Mouse (Mus musculus) erythroid progenitor cell, adult 5-6 weeks (primary cell): ENCODE results near the gene Rsf1. TPM values are rescaled to one million over a fixed set of nuclear protein-coding genes. Genes with fewer than 3 reads are reported as not detected.

Source experiments
- ATAC-seq: replicated peaks from 2 replicates; pipeline ENCODE4 v1.8.0; 2016; ENCODE audit warnings: moderate number of reproducible peaks, mild to moderate bottlenecking, moderate TSS enrichment, inconsistent platforms; ENCODE audit not compliant: poor library complexity, low FRiP score, severe bottlenecking
- total RNA-seq, 2 experiments: library from RNA; stranded (forward) in 1 of 2; stranded (reverse) in 1 of 2; fragments of 150-400 nt in 1 of 2; fragments of 186-747, 209-891 nt in 1 of 2; gene quantifications; 2 replicates each; pipeline versions ENCODE4 v1.2.3 to v1.2.4; 2015 to 2017; ENCODE audit warnings: low replicate concordance in 2 of 2

Gene Rsf1
- total RNA-seq (2015; ENCODE audit: low replicate concordance) (19.8 and 21.8 TPM in 2 replicates), total RNA-seq (2017; ENCODE audit: low replicate concordance) (39.3 and 46.8 TPM in 2 replicates)

GRCm38 (mm10) chr7:97579067-97579975, at the start of gene Rsf1, which contains the start of gene Aamdc:
TSS of gene Rsf1 (plus strand) at chr7:97579889.
TSS of gene Aamdc (minus strand) at chr7:97579497.
- ATAC-seq = peak; percentile 90

DNA sequence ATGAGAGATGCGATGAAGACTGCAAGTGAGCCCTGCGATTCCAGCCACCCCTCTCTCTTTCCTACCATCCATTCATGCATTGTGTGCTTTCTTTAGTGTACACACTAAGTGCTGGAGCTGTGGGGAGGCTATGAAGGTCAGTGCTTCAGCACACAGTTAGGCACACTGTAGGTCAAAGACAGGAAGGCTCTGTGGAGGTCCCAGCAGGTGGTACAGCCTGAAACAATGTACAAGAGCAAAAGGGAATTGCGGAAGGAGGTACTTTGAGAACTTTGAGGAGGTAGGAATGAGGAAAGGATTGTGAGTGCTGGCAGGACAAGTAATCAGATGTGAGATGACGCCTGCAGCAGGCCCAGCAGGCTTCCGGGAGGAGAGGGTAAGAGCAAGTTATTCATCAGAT, 44.2 kb upstream of the Rsf1 start:
- no peak for ATAC-seq

- no peak for ATAC-seq
These were observed 43.1 kb upstream of the Rsf1 start for GRCm38 (mm10) chr7:97536571-97536970.

DNA sequence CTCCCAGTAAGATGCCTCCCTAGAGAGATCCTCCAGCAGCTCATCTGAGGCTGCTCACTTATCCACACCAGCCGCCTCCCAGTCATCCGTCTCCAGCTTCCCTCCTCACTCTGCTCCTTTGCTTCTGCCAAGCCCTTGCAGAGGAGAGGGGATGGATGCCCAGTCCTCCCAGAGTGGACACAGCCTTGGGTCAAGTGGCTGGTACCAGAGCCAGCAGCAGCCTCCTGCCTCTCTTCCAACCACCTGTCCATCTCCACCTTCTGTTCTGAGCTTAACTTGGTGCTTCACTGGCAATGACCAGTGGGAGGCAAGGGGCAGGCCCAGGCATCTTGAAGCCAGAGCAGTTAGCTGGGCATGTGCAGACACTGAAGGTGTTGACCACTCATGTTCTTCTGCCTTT, 33.2 kb upstream of the Rsf1 start:
- ATAC-seq = no peak

DNA sequence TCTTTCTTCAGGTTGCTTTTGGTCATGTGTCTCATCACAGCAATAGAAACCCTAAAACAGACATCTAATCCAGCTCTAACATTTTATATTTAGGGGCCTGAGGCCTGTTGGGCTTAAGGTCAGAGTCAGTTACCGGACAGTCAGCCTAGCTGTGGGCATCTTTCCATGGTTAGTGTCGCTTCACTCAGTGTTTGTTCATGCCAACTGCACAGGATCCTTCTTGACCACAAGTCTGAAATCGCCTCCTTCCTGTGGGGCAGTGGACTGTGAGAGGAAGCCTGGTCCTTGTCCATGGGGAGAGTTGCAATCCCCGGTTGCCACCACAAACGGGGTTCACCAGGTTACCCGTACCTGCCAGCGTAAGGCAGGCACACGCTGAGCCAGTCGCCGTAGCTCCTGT, 30.4 kb upstream of the Rsf1 start:
- ATAC-seq = no peak

GRCm38 (mm10) chr7:97550673-97551072, 29.0 kb upstream of the Rsf1 start:
- no peak for ATAC-seq

DNA sequence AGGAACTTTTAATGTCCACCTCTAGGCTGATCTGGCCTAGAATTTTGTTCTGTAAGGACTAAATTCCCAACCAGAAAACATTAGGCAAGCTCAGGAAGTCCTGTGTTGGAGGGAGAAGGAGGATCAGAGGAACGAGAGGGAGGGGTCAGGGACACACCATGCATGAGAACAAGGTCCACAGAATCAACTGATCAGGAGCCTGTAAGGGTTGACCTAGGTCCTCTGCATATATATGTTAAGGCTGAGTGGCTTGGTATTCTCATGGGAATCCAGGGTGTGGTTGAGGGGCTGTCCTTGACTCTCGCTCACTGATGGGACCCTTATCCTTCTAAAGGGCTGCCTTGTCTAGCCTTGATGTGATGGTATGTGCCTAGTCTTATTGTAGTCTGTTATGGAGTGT, 16.1 kb upstream of the Rsf1 start:
- ATAC-seq = no peak

GRCm38 (mm10) chr7:97569372-97569771, 10.3 kb upstream of the Rsf1 start:
- no peak for ATAC-seq

DNA sequence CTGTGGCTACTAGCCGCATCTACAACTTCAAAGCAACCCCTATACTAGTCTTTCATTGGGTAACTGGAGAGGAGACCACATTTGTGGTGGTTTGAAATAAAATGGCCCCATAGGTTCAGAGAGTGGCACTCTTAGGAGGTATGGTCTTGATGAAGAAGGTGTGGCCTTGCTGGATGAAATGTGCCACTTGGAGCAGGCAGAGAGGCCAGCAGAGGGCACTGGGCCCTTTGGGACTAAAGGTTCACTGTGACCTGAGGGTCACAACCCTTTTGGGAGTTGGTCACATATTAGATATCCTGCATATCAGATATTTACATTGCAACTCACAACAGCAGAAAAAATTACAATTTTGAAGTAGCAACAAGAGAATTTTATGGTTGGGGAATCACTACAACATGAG, 9.3 kb upstream of the Rsf1 start:
- no peak for ATAC-seq

DNA sequence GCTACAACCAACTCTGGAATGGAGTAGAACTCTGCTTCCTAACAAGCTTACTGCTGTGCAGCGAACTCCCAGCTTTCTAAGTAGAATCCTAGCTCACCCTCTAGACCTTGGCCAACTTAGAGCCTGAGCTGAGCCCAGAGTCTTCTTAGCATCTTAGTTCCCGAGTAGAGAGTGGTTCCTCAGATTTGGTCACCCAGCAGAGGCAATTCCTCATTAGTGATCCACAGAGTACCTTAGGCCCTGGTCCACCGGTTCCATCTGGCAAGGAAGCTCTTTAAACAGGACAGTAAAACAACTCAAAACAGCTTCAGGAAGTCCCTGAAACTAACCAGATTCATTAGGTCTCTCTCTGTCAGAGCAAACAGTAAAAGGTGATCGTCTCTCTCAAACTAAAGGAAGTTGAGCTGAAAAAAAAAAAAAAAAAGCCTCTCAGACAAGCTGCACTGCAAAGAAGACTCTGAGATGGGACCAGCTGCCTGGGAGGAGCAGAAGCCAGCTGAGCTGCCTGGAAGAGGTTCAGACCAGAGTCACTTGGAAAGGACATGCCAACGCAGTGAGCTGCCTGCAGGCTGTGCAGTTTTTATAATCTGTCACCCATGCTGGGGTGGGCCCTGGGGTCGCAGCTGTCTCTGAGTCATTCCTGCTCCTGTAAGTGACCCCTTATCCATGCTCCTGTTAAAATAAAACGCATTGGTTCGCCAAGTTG, 1.2 kb upstream of the Rsf1 start:
- ATAC-seq = no peak

DNA sequence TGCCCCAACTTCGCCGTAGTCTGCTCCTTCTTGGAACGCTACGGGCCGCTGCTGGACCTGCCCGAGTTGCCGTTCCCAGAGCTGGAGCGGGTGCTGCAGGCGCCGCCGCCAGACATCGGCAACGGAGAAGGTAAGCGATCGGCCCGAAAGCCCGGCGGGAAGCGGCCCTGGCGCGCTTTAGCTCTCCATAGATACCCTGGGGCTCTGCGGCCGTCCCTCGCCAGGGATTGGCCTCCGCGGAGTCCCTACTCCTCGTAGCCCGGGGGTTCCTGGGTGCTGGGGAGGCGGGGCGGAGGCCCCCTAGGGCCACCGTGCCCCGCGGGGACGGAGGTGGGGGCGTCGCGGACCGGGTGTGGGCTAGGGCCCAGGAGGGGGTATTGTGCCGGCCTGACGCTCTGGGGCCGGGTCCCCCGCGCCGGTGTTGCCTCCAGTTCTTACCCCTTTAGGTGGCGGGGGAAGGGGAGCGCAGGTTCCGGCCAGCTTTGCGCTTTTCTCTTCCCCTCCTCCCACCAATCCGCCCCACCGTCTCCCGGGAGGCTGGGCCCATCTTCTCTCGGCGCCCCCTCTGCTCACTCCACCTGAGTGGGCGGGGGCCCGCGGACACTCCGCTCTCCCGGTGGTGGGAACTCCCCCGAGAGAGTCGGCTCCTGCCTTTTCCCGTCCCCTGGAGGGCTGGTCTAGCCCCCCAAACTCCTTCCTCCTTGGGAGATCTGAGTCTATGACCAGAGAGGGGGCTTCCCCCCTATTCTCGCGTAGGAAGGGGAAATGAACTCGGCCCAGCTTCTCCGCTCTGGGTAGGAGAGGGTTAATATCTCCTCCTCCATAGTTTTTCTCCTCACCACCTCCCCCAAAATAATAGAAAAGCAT, 520 bp downstream of the Rsf1 start:
- ATAC-seq = peak; percentile 15

DNA sequence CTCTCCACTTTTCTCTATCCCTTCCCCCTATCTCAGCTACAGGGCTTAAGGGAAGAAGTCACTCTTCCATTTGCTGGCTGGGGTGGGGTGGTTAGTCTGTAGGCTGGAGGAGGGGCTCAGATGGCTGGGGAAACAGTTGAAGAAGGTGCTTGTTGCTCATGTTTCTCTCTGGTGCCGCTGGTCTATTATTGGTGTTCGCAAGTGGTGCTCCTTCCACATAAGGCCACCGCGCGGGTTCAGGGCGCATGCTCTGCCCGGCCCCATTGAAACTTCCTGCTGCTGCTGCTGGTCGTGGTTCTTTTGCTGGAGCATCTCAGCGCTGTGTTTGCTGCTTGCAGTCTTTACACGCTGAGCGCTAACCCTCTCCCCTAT, 1.1 kb downstream of the Rsf1 start:
- ATAC-seq = peak; percentile 55

DNA sequence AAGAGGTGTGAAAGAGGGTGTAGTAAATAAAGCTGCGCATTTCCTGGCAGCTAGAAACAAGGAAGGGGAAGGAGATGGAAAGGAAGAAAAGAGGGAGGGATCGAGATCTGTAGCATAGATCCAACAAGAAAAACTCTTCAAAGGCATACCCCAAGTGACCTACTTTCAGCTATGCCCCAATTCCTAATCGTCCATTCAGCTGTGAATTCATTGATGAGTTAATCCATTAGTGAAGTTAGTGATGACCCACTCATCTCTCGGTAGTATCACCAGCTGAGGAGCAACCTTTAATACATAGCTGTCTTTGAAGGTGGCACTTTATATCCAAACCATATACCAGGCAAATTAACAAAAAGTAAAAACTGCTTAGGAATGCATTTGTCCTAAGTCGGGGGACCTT, 8.8 kb downstream of the Rsf1 start:
- ATAC-seq = no peak

DNA sequence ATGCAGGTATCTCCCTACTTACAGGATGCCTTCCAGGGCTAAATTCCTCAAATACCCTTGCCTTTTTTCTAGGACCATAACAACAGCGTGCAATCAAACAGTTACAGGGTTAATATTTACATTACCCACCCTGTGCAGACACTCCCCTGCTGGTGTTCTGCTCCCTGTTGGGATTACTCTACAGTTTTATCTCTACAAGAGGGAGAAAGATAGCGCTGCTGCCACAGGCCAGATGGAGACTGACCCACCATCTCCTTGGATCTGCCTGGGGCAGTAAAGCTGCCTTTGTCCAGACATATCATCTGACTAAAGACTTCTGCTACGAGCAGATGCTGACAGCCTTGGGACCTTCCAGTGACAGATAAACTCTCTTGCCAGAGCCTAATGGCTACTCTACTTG, 10.8 kb downstream of the Rsf1 start:
- no peak for ATAC-seq

DNA sequence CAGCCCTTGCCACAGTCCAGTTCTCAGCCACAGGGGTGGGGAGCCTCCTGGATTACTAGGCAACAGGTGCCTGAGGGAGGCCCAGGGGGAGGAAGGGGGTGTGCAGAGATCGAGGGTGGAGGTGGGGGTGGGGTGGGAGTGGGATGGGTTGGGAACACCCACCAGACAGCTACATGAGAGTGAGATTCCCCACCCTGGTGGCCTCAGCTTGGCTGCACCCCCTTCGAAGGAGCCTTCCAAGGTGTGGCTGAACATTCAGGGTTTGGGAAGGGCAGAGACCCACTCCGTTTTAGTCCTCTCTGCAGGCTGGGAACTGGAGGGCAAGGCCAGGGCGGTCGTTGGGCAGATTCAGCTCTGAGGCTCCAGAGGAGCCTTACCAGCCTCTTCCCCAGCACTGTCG, 11.6 kb downstream of the Rsf1 start:
- ATAC-seq = no peak

DNA sequence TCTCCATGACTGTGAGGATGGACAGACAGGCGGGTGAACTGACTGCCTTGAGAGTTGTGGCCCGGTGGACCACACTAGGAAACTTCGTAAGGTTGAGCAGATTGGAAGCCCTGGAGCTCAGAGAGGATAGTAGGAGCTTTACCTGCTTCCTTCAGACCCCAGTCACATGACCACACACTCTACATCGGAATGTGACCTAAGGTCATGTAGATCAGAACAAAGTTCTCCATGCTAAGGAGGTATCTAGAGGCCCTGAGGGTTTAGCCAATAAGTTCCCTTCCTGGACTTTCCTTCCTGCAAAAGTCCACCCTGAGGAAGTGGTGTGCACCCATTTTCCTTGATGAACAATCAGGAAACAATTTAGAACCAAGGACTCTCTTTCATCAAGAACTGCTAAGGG, 12.7 kb downstream of the Rsf1 start:
- ATAC-seq = no peak

DNA sequence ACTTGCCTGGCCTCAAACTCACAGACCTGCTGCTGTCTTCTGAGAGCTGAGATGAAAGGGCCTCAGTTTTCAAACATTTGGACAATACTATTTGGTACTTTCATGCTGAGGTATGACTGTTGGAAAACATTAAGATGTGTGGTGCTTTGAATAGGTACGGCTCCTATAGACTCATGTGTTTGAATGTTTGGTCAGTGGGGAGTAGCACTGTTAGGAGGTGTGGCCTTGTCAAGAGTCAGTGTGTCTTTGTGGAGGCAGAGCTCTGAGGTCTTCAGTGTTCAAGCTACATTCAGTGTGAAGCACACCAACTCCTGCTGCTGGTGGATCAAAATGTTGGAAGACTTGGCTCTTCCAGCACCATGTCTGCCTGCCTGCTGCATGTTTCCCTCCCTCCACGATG, 13.8 kb downstream of the Rsf1 start:
- no peak for ATAC-seq

- no peak for ATAC-seq
These were observed 18.9 kb downstream of the Rsf1 start for GRCm38 (mm10) chr7:97598548-97598947.

DNA sequence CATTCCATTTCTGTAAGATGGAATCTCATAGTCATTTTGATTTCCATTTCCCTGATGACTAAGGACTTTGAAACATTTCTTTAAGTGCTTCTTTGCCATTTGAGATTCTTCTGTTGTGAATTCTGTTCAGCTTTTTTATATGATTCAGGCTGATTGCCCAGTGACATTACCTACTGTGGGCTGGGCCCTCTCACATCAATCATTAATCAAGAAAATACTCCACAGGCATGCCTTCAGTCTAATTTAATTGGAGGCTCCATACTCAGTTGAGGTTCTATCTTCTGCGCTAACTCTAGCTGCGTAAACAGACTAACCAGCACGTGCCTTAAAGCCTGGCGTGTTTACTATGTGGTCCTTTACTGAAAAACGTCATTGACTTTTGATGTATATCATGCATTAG, 41.7 kb downstream of the Rsf1 start:
- no peak for ATAC-seq

- ATAC-seq = no peak
These were observed 43.0 kb downstream of the Rsf1 start for GRCm38 (mm10) chr7:97622676-97623075.
